Mouse (Mus musculus) liver, embryonic 14 days (tissue): ENCODE measurements around the gene Vmn1r90. TPM values are rescaled to one million over a fixed set of nuclear protein-coding genes. Genes with fewer than 3 reads are reported as not detected.

Experiments used
- polyA plus RNA-seq: library from polyadenylated mRNA; depleted of rRNA; stranded (reverse); fragments of >200 nt; gene quantifications from 2 replicates; pipeline ENCODE4 v1.2.3, GENCODE M21; 2012; rRNA removed

The Vmn1r90 gene
- 0.02 and 0.07 TPM in 2 replicates for polyA plus RNA-seq

GRCm38 (mm10) chr7:14563406-14563805, at the start of gene Vmn1r90:
TSS of gene Vmn1r90 (minus strand) at chr7:14563506.

Other genes starting within 250 kb of the Vmn1r90 start
- gene Obox8, start 229.9 kb downstream of the Vmn1r90 start, polyA plus RNA-seq = 0.02 TPM in 1 of 2 replicates, not detected in the other
- 1.7 and 1.9 TPM in 2 replicates for gene Sult2a8, start 116.7 kb downstream of the Vmn1r90 start, polyA plus RNA-seq
- not detected in 2 replicates for gene Sult2a7, start 69.3 kb downstream of the Vmn1r90 start, polyA plus RNA-seq
- not detected in 2 replicates for gene Obox7, start 96.0 kb upstream of the Vmn1r90 start, polyA plus RNA-seq